Mouse (Mus musculus): ENCODE results near the gene Itgbl1.
A peak's percentile ranks its signal among the peaks of the same experiment; 100 is the strongest.
"Not testable (repeated sequence)": the region's sequence is repeated elsewhere in the genome, so short reads cannot be mapped to it uniquely, and the experiment has no call there.

The Itgbl1 gene

DNA sequence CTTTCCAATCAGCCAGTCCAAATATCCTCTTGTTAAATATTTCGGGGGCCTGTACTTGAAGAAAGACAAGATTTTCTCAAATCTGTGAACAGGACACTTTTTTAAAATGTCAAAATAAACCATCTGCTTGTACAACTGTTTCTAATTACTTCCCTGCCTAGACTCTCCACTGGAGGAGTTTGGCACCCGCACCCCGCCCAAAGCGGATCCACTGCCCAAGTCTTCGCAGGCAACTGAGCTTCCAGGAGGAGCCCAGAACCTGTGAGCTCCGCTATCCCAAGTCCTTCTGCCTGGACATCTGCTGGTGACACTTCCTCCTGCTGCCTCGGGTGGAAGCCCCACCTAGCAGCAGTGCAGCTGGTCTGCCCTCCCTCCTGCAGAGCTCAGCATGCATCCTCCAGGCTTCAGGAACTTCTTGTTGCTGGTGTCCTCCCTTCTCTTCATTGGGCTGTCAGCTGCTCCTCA lies at the start of gene Itgbl1:
Itgbl1 (plus strand) TSS at position 51 of the 465 bp plus-strand sequence.
- no peak for DNase-seq (ENCODE audit: low spot score)

DNA sequence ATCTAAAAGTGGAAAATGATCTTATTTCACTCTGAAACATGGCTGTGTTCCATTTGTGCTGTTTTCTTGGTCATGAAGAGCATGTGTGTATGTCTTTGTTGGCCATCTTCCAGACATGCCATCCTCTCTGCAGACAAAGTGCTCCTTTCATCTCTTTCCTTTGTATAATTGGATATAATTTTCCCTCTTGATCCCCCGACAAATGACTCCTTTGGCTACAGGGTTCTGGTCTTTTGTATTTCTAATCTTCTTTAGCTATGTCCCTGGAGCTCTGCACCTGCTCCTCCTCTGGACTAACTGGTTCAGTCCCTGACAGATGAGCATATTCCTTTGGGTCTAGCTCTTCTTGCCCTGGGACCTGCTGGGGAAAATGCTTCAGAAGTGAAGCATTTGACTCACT lies 36.8 kb upstream of the Itgbl1 start:
- no peak for DNase-seq (ENCODE audit: low spot score)

DNA sequence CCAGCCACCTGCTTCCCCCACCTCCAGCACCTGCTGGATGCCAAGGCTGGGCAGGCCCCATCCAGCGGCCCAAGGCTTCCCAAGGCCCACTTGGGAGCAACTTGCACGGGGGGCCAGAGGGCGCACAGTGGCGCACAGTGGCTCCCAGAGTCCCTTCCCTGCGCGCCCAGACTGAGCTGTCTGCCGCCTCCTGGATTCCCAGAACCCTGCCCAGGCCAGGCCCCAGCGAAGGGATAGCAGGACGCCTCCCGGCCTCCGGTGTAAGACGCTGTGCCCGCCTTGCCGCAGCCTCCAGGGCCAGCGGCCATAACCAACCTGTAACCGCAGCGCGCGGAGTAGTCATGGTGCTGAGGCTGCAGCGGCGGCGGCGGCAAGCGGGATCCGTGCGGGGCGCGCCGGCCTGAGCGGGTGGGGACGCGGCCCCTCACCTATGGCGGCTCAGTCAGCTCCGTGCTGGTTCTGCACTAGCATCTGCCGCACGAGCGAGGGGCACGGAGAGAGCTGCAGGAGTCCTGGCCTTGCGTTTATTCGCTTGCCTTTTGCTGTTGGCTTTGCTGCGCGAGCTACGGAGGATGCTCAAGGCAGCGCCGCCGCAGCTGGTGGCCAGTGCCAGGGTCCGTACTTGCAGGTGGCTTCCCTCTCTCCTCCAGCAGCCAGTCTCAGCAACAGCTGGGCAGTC lies 33.1 kb upstream of the Itgbl1 start, which contains the start of gene Nalcn:
Nalcn (minus strand) TSS at position 644 of the 679 bp plus-strand sequence.
- no peak for DNase-seq (ENCODE audit: low spot score)

DNA sequence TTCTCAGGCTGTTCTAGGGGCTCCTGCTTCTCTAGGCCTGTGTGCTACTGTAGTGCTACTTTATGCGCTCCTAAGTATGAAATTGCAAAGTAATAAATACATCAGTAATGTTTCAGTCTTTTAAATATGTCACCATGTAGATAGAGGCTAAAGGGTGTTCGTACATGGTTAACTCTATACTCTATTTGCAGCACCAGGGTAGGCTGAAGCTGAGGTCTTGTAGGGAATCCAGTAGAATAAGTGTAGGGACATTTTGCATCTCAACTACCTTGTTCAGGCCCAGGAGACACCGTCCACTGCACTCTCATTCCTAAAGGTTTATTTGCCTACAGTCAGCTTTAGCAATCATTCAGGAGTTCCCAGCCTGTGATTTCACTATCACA lies 32.6 kb upstream of the Itgbl1 start:
- no peak for DNase-seq (ENCODE audit: low spot score)

DNA sequence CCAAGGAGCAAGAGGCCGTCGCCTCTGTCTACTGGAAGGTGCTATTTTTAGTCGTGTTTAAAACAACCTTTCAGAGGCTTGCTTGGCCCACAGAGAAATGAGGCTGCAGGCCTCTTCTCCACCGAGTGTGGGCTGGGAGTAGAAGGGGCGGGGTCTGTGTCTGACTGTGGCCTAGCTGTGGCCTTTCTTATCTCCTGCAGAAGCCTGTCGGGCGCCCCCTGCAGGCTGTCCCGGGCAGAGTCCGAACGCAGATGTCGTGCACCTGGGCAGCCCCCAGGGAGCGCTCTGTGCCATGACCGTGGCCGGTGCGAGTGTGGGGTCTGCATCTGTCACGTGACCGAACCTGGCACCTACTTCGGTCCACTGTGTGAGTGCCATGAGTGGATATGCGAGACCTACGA lies 1.3 kb downstream of the Itgbl1 start:
- DNase-seq (ENCODE audit: low spot score), result peak; percentile 3

DNA sequence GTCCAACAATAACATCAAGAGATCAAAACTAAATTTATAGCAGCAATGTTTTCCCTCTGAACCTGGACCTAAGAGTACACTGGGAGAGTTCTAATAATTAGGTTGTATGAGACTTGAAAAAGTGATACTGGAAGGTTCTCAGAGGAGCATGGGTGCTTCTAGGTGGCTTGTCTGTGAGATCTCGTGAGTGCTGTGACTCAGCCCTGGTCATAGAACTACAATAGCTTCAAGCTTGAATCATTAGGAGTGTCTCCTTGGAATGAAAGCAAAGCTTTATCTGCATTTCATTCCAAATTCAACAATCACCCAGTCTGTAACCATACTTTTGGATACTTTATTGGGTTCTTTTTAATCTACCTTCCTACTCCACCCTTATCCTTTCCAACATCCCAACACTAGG lies 2.6 kb downstream of the Itgbl1 start:
- DNase-seq (ENCODE audit: low spot score), result no peak

DNA sequence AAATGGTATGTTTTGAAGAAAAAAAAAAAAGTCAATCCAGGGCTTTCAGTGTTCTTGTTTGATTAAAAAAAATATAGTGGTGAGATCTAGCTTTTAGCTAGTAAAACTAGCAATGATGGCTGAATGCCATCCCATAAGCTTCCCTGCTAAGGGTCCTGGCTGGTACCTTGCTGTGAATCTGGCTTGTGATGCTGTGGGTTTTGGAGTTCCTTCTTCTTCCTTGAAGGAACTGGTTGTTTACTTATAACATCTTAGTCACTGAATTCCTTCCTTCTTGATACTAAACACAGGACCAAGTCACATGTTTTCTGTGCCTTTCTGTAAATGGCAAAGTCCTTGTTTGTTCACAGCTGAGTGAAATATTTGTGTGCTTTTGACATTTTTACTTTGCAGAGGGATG lies 3.4 kb downstream of the Itgbl1 start:
- DNase-seq (ENCODE audit: low spot score), result no peak

DNA sequence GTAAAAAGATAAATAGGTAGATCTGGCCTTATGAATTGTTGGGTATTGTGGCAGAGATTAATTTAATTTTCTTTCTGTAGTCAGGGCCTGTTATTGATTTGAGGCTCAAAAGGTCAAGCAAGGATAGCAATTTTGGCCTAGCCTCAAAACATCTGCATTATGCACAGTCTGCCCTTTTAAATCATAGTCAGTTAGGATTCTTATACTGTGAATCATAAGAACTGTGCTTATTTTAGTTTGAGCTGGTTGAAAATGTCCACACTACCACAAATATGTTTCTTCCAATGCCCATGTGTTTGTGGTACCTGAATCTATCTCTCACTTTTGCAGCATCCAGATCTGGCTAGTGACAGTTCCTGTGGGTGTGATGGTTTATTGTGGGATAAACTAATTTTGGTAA lies 4.7 kb downstream of the Itgbl1 start:
- DNase-seq (ENCODE audit: low spot score), result no peak

DNA sequence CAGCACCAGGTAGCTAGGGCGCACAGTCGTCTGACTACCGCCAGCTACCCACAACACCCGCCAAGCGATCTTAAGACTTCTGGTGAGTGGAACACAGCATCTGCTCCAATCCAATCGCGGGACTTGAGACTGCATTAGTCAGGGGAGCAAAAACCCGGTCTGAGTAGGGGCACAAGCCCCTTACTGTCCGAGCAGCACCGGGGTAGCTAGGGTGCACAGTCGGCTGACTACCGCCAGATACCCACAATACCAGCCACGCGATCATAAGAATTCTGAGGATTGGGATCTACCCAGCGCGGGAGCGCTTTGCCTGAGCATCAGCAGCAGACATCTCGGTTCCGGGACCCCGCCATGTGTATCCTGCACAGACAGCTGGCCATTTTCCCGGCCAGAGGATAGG lies 11.3 kb downstream of the Itgbl1 start:
- not testable (repeated sequence) for DNase-seq (ENCODE audit: low spot score)

DNA sequence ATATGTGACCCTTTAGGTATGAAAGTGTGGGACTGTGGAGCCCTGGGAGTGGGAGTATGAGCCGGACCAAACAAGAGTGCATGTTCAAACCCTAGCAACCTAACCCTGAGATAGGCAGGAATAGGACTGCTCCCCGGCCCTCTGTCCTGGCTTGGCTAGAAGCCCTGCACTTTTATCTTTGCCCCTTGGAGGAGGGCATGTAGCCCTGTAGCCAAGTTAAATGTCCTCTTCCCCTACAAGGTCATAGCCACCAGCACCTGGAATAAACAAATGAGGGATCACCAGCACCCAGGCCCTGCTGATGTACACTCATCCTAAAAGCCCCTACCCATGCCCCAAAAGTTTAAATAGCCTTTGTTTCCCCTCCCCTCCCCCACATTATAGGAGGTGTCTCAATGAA lies 18.3 kb downstream of the Itgbl1 start:
- DNase-seq (ENCODE audit: low spot score), result no peak

DNA sequence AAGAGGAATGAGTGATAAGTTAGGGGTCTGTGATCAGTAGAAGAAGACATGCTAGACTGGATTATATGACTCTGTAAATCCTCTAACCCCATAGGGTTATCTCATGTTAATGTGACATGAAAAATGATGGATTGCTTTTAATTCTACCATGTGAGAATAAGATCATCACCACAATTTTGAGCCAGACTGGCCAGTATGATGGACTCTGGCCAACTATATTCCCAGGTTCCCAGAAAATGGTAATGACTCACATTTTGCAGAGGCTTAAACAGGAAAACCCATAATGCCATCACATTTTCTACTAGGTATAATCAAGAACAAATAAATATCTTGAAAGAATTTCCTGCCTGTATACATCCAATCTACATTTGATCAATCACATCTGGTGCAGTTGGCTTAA lies 55.0 kb downstream of the Itgbl1 start:
- no peak for DNase-seq (ENCODE audit: low spot score)

DNA sequence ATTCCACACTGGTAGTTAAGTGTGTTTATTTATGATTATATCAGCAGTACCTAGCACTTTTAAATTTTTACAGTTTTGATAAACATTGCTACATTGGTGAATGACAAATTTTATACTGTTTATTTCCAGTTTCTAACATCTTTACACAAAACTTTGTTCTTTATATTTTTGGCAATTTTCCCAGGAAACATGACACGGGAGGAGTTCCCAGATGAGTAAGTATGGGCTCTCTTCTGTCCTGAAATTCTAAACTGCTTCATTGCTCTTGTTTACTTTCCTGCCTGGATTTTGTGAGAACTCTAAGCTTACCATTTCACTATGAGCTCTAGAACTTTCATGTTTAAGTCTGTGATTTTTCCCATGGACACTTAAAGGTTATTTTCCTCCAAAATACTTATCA lies 82.3 kb downstream of the Itgbl1 start:
- DNase-seq (ENCODE audit: low spot score), result no peak

DNA sequence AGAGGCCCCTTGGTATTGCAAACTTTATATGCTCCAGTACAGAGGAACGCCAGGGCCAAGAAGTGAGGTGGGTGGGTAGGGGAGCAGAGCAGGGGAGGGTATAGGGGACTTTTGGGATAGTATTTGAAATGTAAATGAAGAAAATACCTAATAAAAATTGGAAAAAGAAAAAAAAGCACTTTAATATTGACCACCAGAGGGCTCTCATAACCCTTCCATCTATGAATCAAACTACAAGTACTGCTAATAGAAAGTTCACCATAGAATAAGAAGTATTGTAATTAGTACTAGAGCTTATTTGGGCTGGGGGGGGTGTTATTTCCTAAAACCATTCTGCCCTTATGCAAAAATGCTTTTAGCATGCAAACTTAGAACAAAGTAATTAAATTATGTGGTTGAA lies 91.2 kb downstream of the Itgbl1 start:
- no peak for DNase-seq (ENCODE audit: low spot score)

DNA sequence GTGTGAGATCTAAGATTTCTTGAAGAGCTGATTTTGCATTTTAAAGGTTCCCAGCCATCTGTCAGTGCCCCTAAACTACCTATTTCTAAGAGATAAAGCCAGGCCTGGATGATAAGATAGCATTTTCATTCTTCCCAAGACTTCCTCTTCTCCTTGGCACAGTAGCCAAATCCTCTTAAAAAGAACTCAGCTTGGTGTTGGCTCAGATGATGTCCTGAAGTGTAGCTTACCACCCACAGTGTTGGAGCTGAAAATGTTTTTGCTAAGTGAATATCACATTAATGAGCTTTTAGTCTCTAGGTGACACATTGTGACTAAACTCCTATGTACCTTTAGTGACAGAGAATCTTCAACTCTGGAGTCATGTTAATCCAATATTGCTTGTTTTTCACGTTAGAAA lies 99.8 kb downstream of the Itgbl1 start:
- no peak for DNase-seq (ENCODE audit: low spot score)

DNA sequence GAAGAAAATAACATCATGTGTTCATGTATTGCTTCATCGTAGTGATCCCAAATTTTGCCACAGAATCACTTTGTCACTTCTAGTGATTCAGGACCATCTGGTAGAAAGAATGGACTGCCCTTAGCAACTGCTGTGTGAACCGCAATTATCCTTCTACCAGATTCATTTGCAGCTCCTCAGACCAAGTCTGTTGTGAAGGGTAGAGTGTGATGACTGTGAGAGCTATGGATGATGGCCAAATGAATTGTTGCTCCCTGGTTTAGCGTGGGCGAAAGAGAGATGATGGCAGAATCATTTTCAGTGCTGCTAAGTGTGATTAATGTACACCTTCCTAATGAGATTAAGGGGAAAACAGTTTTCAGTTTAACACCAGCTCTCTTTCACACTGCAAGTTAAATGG lies 100.3 kb downstream of the Itgbl1 start:
- DNase-seq (ENCODE audit: low spot score), result no peak

DNA sequence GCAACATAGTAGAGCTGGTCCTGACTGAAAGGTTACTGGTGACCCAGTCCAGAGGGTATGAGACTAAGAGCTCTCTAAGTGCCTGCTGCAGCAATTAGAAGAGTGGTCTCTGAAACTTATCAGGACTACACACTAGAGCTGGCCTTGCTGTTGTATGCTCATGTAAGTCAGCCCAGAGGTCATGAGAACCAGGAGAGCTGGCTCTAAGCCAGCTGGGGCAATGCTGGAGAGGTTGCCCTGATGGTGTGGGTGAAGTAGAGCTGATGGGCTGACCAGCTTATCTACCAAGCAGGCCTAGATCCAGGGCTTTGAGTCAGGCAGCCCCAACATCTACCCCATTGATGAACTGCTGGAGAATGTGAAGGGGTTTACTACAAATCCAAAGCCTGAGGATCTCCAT lies 142.0 kb downstream of the Itgbl1 start:
- DNase-seq (ENCODE audit: low spot score), result no peak

DNA sequence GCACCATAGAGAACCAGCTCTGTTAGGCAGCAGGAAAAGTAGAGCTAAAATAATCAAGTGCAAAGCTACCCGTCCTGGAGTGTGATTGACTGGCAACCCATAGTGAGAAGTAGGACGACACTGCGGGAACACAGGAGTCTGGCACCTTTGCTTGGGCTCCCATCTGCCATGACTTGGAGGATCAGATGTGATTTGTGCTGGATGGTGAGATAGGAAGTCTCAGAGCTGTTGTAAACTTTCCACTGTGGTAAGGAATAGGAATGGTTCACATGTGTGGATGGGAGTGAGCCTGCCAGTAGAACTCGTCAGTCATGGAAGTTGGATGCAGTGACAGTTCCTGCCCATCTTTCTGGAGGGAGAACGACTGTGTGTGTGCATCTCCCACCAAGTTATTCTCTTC lies 177.9 kb downstream of the Itgbl1 start:
- no peak for DNase-seq (ENCODE audit: low spot score)

DNA sequence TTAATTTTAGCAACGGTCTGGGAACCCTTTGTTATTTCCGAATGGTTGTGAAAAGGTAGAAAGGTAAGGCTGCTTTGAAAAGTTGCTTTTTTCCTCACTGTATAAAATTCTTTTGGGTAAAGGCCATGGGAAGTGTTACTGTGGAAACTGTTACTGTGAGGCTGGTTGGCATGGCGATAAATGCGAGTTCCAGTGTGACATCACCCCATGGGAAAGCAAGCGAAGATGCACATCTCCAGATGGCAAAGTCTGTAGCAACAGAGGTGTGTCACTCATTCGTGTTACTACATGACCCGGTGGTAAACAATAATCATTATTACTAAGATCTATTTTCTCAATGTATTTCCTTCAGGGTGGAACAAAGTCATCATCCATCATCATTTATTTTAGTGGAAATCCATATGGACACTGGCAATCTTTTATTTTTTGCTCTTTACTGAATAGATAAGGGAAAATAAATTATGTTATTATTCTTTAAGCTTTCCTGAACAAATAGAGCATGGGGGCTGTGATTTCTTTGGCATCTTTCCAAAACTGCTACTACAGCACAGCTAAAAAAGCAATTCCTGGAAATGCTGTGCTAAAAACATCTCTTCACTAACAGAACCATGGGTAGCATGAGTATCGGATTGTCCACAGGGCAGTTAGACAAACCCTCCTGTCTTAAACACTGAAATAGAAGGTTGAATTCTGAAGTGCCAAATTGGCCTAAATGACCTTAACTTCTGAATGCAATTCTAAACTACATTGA lies 184.1 kb downstream of the Itgbl1 start:
- DNase-seq (ENCODE audit: low spot score), result no peak

DNA sequence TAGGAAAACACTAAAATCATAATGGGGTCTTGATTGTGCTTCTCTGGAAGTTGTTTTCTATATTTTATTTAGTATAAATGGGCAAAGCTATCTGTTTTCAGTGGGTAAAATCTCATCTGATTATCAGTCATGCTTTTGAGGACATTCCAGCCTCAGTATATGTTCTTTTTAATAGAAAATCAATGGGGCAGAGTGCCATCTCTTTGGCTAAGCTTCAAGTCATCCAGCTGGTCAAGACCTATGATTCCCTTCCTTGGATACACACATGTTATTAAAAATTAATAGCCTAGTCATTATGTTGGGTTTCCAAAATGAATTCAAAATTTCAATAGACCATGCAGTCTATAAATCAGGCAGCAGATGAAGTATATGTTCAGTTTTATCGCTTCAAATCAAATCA lies 204.8 kb downstream of the Itgbl1 start:
- DNase-seq (ENCODE audit: low spot score), result no peak

DNA sequence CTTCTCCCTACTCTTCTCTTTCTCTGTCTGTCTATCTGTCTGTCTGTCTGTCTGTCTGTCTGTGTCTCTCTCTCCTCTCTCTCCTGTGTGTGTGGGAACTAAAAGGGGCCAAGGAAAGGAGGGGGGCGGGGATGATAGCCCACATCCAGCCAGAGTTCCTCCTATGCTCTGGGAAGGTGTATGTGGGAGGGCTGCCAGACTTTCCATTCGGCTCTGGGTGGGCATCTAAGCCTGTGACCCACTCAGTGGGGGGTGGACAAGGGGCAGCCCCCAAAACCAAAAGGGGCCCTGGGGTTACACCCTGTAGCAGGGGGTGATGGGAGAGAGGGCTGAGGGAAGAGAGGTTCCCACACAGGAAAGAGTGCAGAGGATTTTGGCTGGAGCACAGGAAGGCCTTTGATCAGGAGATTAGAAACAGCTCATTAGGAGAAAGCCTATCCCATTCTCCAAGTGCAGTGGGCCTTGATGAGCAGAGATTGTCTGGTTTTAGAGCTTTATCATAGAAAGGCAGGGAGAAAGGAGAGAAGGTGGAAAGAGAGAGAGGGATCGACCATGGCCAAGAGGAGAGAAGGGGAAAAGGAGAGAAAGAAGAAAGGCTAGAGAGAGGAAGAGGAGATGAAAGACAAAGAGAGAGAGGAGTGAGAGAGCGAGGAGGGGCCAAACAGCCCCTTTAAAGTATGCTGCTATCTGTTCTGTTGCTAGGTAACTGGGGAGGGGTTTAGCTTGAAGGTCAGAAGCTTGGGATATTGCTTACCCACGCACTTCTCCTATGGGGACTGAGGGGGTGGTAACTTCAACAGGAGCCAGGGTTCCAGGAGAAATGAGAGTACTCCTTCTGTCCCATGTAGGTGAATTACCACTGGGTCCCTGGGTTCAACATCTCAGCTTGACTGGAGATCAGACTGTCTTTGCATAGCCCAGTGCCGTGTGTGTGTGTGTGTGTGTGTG lies 206.3 kb downstream of the Itgbl1 start:
- DNase-seq (ENCODE audit: low spot score), result no peak

DNA sequence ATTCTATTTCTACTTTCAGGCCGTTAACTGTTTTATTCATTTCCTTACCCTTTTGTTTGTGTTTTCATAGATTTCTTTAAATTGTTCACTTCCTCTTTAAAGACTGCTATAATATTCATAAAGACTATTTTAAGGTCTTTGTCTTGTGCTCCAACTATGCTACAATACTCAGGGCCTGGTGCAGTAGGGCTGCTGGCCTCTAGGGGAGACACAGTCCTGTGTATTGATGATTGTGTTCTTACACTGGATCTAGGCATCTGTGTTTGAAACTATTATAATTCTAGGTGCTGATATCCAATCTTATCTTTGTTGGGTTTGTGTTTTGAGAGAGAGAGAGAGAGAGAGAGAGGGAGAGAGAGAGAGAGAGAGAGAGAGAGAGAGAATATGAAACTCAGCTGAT lies 268.1 kb downstream of the Itgbl1 start:
- DNase-seq (ENCODE audit: low spot score), result no peak

DNA sequence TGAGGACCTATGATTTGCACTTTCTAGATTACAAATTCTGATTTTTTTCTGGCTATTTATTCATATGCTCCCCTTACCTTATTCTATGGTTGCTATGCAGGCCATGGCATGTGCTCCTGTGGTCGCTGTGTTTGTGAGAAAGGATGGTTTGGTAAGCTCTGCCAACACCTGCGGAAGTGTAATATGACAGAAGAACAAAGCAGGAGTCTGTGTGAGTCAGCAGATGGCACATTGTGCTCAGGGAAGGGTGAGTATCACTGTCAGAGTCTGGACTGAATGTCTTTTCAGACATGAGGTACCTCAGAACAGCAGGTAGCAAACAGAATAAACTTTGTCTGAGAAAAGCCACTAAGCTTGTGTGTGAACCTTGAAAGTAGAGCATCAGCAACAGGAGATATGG lies 306.8 kb downstream of the Itgbl1 start:
- no peak for DNase-seq (ENCODE audit: low spot score)

DNA sequence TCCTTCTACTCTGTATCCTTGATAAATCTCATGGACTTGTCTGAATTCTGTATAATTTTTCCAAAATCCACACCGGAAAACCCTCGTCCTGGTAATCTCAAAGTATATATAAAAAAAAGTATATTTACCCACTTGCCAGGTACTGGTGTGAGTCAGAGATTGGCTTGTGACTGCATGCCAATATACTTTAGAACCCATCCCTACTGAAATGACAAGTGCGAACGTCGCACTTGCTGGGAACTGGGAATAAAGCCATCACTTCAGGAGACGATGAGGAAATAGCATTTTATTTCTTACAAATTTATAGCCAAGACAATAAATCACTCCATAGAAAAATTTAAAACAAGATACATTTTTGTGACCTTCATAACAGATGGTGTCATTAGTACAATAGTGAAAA lies 308.2 kb downstream of the Itgbl1 start:
- no peak for DNase-seq (ENCODE audit: low spot score)

Data from urinary bladder, postnatal 25 days (tissue).